Mouse (Mus musculus) liver, postnatal 0 days (tissue): ENCODE measurements around the gene Smyd3.
"Not testable (repeated sequence)": the region's sequence is repeated elsewhere in the genome, so short reads cannot be mapped to it uniquely, and the experiment has no call there.

Experiments
- CTCF ChIP-seq: sonication (generic); IDR thresholded peaks from 2 replicates; pipeline ENCODE4 v1.5.1; 2016; ENCODE audit warnings: antibody characterized with exemption, low read depth
- EP300 ChIP-seq: IDR thresholded peaks from 2 replicates; pipeline ENCODE4 v1.6.1; 2016; ENCODE audit warnings: antibody characterized with exemption, low read depth, mild to moderate bottlenecking

DNA sequence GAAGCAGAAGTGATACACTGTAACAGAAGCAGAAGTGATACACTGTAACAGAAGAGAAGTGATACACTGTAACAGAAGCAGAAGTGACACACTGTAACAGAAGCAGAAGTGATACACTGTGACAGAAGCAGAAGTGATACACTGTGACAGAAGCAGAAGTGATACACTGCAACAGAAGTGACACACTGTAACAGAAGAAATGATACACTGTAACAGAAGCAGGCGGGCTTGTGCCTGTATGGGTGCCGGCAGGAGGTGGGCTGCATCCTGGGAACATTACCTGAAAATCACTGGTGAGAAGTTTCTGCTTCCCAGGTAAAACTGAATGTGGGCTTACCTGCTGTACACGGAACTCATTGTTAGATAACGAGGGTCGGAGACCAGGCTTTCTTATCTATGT, 353.6 kb downstream of the Smyd3 start:
- TF ChIP-seq CTCF, EP300: not testable (repeated sequence)
